Mouse (Mus musculus): ENCODE measurements around the gene Parp4.

DNA sequence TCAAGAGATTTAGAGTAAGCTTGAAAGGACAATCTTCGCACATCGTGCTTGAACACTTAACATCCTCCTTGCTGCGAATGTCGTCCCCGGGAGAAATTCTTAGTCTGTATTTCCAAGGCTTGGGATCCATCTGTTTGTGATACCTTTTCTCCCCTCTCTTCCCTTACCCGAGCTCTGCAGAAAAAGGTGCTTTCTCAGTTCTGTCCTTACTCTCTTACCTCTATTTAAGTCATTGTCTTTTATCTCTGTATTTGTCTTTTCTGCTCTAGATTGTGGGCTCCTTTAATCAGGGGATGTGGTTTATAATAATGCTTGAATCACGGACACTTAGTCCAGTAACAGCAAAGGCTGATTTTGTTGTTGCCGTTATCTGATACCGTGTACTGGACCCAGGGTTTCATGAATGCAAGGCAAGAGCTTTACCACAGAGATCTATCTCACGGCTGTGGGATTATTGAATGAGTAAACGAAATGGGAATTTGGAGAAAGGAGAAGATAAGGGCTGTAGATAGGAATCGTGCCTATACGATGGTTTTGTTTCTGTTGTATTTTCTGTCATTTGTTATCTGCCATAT, 93.7 kb downstream of the Parp4 start:
- TF ChIP-seq CTCF (IDR thresholded peaks at IDR 0.05; ENCODE audit: low read depth, low read length) (no peak), TAL1 (conservative IDR thresholded peaks at IDR 0.05; ENCODE audit: low read depth, low read length) (no peak), GATA1 (IDR thresholded peaks at IDR 0.05; ENCODE audit: borderline replicate concordance, low read length) (no peak)

All from G1E (cell line).